Mouse (Mus musculus): ENCODE measurements around the gene Nucb1. TPM values are rescaled to one million over a fixed set of nuclear protein-coding genes. Genes with fewer than 3 reads are reported as not detected.

Gene Nucb1
- total RNA-seq (2023), result 61.9 TPM

DNA sequence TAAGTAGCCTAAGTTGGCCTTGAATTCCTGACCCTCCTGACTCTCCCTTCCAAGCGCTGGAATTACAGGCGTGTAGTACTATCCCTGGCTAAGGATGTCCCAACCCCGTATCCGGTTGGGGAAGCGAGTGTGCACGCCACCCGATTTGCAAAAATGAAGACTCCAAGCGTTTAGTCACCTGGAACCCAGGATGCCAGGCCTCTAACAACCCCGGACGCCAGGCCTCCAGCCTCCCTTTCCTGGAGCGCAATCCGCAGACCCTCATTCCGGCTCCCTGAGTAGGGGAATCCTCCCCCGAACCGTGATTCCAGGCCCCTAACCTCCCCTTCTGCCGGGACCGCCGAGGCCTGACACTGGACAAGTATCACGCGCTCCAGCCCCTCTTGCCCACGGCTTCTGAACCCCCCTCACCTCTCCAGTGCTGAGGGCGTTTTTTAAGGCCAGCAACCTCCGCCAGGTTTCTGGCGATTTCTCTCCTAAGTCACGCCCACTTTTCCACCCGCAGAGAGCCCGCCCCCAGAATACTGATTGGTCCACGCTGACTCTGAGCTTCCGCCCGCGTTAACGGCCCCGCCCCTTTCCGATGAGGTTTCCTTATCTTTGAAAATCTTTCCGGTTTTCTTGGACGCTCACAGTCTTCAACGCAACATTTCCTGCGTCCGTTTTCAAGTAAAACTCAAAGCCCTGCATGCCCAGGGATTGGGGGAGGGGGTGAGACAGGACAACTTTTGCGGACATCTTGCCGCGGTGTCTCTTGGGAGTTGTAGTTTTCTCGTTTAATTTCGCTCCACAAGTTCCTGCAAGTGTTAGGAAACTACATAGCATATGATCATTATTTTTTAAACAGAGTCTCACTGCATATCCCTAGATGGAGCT, at the start of gene Nucb1:
TSS of gene Nucb1 (minus strand) at position 495 of the 876 bp plus-strand sequence.

GRCm38 (mm10) chr7:45554744-45555143, 44.5 kb upstream of the Nucb1 start, which contains the start of gene Hsd17b14:
TSS of gene Hsd17b14 (plus strand) at chr7:45554893.

DNA sequence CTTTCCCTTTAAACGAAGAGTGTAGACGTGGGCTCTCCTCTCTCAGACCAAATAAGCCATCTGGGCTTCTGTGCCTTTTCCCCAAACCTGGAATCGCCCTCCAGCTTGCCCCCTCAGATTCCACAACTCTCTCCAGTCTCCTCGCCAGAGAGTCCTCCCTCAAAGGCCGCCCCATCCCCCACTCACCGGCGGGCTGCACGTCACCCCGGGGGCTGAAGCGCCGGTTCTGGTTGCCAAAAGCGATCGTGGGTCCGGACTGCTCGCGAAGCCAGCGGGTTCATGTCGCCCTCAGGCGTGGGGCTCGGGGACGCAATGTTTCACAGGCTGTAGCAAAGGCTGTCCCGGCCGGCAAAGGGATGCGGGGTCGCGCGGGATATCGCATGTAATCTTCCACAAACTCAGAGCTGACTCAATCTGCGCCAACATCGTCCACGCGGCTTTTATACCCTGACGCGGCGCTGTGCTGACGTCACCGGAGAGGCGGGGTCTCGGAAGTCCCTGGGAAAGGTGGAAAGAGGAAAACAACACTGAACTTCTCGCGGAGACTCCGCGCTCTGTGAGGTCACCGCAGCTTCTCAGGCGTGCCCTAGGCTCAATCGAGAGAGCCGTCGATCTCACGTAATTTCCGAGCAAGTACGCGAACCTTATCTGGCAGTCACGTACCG, 15.7 kb upstream of the Nucb1 start, which contains the start of the genes Ppp1r15a and Plekha4:
TSS of gene Ppp1r15a (minus strand) at position 460 of the 665 bp plus-strand sequence.
TSS of gene Plekha4 (plus strand) at position 522 of the 665 bp plus-strand sequence.

DNA sequence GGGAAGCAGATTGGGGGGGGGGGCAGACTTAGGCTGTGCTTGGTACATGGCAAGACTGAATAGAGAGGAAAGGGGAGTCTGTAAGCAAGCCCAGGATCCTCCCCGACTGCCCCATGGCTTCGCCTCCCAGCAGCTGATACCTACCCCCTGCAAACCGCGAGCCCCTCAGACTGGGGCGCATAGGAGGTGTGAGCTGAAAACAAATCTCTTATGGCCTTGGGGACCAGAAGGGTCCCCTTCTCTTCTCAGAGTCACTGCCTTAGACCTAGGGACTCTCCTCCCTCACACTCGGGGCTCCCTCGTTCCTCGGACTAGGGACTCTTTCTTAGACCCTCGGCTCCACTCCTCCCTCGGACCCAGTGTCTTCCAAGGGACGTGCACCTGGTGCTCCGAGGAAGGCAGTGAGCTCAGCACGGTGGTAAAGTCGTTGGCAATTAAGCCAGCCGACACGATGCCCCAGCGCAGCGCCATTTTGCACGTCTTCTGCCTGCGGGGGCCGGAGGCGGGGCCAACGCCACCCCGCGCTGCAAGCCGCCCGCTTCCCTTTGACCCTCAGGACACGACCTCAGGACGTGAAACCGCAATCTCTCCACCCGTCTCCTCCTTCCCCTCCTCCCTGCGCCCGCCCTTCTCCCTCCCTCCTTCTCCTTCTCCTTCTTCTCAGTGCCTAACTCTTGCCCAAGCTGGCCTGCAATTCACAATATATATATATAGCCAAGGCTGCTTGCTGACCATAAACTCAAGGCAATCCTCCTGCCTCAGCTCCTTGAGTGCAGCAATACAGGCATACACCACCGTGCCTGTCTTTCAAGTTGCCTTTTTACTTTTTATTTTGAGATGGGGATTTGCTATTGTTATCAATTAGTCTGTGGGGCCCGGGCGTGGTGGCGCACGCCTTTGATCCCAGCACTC, 21.7 kb downstream of the Nucb1 start, which contains the start of gene Dhdh:
TSS of gene Dhdh (minus strand) at position 513 of the 912 bp plus-strand sequence.

DNA sequence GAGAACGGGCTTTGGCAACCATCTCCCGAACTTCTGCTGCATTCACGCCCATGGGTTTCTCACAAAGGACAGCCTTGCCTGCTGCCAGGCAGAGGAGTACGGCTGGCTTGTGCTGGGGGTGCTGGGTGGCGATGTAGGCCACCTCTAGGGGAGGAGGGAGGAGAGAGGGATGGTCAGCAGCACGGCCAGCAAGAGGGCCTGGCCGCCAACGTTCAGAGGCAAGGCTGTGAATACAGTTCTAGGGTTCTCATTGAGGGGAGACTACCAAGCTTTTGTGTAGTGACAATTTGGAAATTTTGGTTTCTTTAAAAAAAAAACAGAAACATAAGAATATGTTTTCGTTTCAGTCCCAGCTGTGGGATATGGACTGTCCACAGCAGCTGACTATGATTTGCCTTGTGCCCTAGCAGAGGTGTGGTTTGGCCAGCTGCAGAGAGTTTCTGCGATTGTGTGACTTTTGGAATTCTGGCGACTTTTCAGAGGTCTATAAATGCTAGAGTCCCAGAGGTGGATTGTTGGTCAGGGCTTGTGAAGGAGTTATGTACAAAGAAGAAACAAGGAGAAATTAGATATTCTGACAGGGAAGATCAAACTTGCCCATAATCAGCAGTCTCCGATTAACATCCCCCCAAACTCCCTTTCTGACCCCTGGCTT, 23.3 kb downstream of the Nucb1 start, which contains the start of gene Gm45808:
TSS of gene Gm45808 (minus strand) at position 51 of the 655 bp plus-strand sequence.

DNA sequence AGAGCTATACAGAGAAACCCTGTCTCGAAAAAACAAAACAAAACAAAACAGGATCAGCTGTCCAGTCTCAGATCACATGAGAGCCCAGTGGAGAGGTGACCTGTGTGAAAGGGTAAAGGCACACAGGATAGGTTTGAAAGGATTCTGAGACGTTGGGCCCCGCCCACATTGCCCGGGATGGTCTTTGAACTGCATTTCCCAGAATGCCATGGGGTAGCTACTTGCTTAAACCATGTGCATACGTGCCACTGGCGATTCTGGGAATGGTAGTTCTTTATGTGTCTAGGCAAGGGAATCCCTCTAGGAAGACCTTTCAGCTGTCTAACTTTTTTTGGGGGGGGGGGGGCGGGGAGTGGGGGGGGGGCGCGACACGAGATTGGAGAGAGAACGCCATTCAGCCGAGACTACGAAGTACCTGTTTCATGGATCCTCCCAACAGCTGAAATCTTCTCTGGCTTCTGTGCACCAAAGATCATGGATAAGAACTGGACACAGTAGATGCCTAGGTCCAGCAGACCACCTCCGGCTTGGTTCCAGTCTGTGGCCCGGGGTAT, 28.8 kb downstream of the Nucb1 start, which contains the start of gene Tulp2:
TSS of gene Tulp2 (plus strand) at position 504 of the 554 bp plus-strand sequence.

GRCm38 (mm10) chr7:45466283-45467089, 43.7 kb downstream of the Nucb1 start, which contains the start of gene Bax:
TSS of gene Bax (minus strand) at chr7:45466898.

GRCm38 (mm10) chr7:45459564-45460140, 50.6 kb downstream of the Nucb1 start, which contains the start of gene Ftl1:
TSS of gene Ftl1 (minus strand) at chr7:45459884.

Other genes starting within 250 kb of the Nucb1 start
- not detected for gene Slc6a21, start 232.9 kb downstream of the Nucb1 start, total RNA-seq (2023)
- gene Trpm4, start 176.6 kb downstream of the Nucb1 start, total RNA-seq (2023), result 8.1 TPM
- gene Hrc, start 175.1 kb downstream of the Nucb1 start, total RNA-seq (2023), result not detected
- gene Ppfia3, start 143.4 kb downstream of the Nucb1 start, total RNA-seq (2023), result 0.26 TPM
- gene Lin7b, start 139.8 kb downstream of the Nucb1 start, total RNA-seq (2023), result not detected
- gene Snrnp70, start 114.7 kb downstream of the Nucb1 start, total RNA-seq (2023), result 741 TPM
- gene Kcna7, start 104.8 kb downstream of the Nucb1 start, total RNA-seq (2023), result not detected
- gene Ntf5, start 96.7 kb downstream of the Nucb1 start, total RNA-seq (2023), result not detected
- gene Lhb, start 89.6 kb downstream of the Nucb1 start, total RNA-seq (2023), result not detected
- gene Gys1, start 75.6 kb downstream of the Nucb1 start, total RNA-seq (2023), result 6.8 TPM
- 48.1 TPM for gene Ruvbl2, start 72.3 kb downstream of the Nucb1 start, total RNA-seq (2023)
- 649 TPM for gene Ftl1, start 50.5 kb downstream of the Nucb1 start, total RNA-seq (2023)
- 78.4 TPM for gene Bax, start 43.5 kb downstream of the Nucb1 start, total RNA-seq (2023)
- gene Tulp2, start 28.5 kb downstream of the Nucb1 start, total RNA-seq (2023), result not detected
- not detected for gene Gm45808, start 23.6 kb downstream of the Nucb1 start, total RNA-seq (2023)
- 1.8 TPM for gene Dhdh, start 21.6 kb downstream of the Nucb1 start, total RNA-seq (2023)
- gene Ppp1r15a, start 15.9 kb upstream of the Nucb1 start, total RNA-seq (2023), result 681 TPM
- gene Plekha4, start 15.9 kb upstream of the Nucb1 start, total RNA-seq (2023), result 1.2 TPM
- not detected for gene Hsd17b14, start 44.5 kb upstream of the Nucb1 start, total RNA-seq (2023)
- gene Bcat2, start 59.7 kb upstream of the Nucb1 start, total RNA-seq (2023), result 65.6 TPM
- not detected for gene Fgf21, start 105.1 kb upstream of the Nucb1 start, total RNA-seq (2023)
- gene Fut1, start 106.9 kb upstream of the Nucb1 start, total RNA-seq (2023), result not detected
- gene Izumo1, start 111.4 kb upstream of the Nucb1 start, total RNA-seq (2023), result not detected
- gene Rasip1, start 117.1 kb upstream of the Nucb1 start, total RNA-seq (2023), result 0.73 TPM
- not detected for gene Mamstr, start 129.6 kb upstream of the Nucb1 start, total RNA-seq (2023)
- gene Fut2, start 156.0 kb upstream of the Nucb1 start, total RNA-seq (2023), result not detected
- not detected for gene Ntn5, start 173.6 kb upstream of the Nucb1 start, total RNA-seq (2023)
- not detected for gene Sec1, start 184.0 kb upstream of the Nucb1 start, total RNA-seq (2023)
- gene Car11, start 189.4 kb upstream of the Nucb1 start, total RNA-seq (2023), result 8.1 TPM
- gene Dbp, start 194.7 kb upstream of the Nucb1 start, total RNA-seq (2023), result 29.5 TPM
- gene Rpl18, start 205.1 kb upstream of the Nucb1 start, total RNA-seq (2023), result 2,694 TPM
- gene Sphk2, start 207.6 kb upstream of the Nucb1 start, total RNA-seq (2023), result 21.3 TPM
- gene Fam83e, start 210.8 kb upstream of the Nucb1 start, total RNA-seq (2023), result 1.5 TPM
- gene Spaca4, start 215.4 kb upstream of the Nucb1 start, total RNA-seq (2023), result not detected

Data from CD4-positive naive resting alpha-beta T cell, adult 76 days (primary cell).